Comparison of ENCODE assay signal across 7 mouse cellular contexts in genomic region chr11:116624131-116624832, GRCm38 (mm10). TPM values are rescaled to one million over a fixed set of nuclear protein-coding genes. Genes with fewer than 3 reads are reported as not detected.
DNase-seq lines count a peak whose midpoint lies in the region; ATAC-seq and TF ChIP-seq lines count a peak whose summit lies in the region.

No protein-coding gene starts in this region.

- H3K4me1 ChIP-seq in MEL (ENCODE audit: control insufficient read depth in 1 of 2, insufficient read depth in 2 of 2, low read length in 2 of 2): peaks cover 22 to 64% of the 10 kb centered on the region in 2 experiments
- H3K4me1 ChIP-seq in bone marrow, adult 2 months (ENCODE audit: control insufficient read depth, insufficient read depth, low read length): peaks cover 17% of the 10 kb centered on the region
- peaks cover 41% of the 10 kb centered on the region for H3K4me1 ChIP-seq in hindbrain, embryonic 15.5 days (replicated peaks)
- peaks cover 87% of the 10 kb centered on the region for H3K4me1 ChIP-seq in liver, embryonic 13.5 days (replicated peaks)

- TF ChIP-seq POLR2A in MEL (IDR thresholded peaks at IDR 0.05; ENCODE audit: control insufficient read depth in 1 of 2, insufficient read depth in 1 of 2, low read depth in 1 of 2, low read length in 2 of 2, poor library complexity in 1 of 2): peak; percentile 59 to 60; a peak in 3 of 4 replicates
- TF ChIP-seq POLR2A in bone marrow, adult 2 months (IDR thresholded peaks at IDR 0.05; ENCODE audit: borderline replicate concordance, control insufficient read depth, low read depth, low read length): peak; percentile 49; the same call in 1 of the 2 replicates

- TF ChIP-seq CTCF in MEL (IDR thresholded peaks at IDR 0.05 in 2 of 3, conservative IDR thresholded peaks at IDR 0.05 in 1 of 3; ENCODE audit: control insufficient read depth in 1 of 3, insufficient read depth in 1 of 3, low read depth in 2 of 3, low read length in 3 of 3, poor library complexity in 1 of 3, severe bottlenecking in 1 of 3): no peak
- no peak for TF ChIP-seq CTCF in bone marrow, adult 2 months (IDR thresholded peaks at IDR 0.05; ENCODE audit: control insufficient read depth, insufficient read depth, low read length)

- H3K36me3 ChIP-seq in MEL (ENCODE audit: control insufficient read depth in 1 of 2, insufficient read depth in 2 of 2, low read length in 2 of 2): peaks cover 0 to 23% of the 10 kb centered on the region in 2 experiments; a peak in 2 of 4 replicates
- H3K36me3 ChIP-seq in hindbrain, embryonic 15.5 days: no peaks in the 10 kb centered on the region
- no peaks in the 10 kb centered on the region for H3K36me3 ChIP-seq in liver, embryonic 13.5 days

- 0 out of 4 replicates have a peak, but pooled peaks of 1 of the 2 experiments have one; percentile 10 for TF ChIP-seq EP300 in MEL (IDR thresholded peaks at IDR 0.05; ENCODE audit: low read depth in 1 of 2, low read length in 2 of 2)

- 12% methylated on average over 42 of the region's 42 CpGs for WGBS in bone marrow, adult 2 months
- WGBS in hindbrain, embryonic 15.5 days: 14% methylated on average over 37 of the region's 42 CpGs
- 10% methylated on average over 42 of the region's 42 CpGs for WGBS in liver, embryonic 13.5 days (ENCODE audit: insufficient replicate concordance)

- H3K27me3 ChIP-seq in MEL (ENCODE audit: control insufficient read depth in 1 of 2, insufficient read depth in 2 of 2, low read length in 2 of 2): no peaks in the 10 kb centered on the region
- H3K27me3 ChIP-seq in hindbrain, embryonic 15.5 days: peaks cover 28% of the 10 kb centered on the region
- H3K27me3 ChIP-seq in liver, embryonic 13.5 days: no peaks in the 10 kb centered on the region

- TF ChIP-seq RAD21 in MEL (IDR thresholded peaks at IDR 0.05; ENCODE audit: low read depth, low read length): no peak

- ATAC-seq in hindbrain, embryonic 15.5 days (ENCODE audit: low FRiP score, low read depth): no peak
- peak; percentile 71 for ATAC-seq in liver, embryonic 13.5 days (ENCODE audit: low read depth)

- 0 out of 2 replicates have a peak overlapping the region, but pooled peaks have one; percentile 1 for H3K27ac ChIP-seq in MEL (ENCODE audit: control insufficient read depth, low read depth, low read length)
- H3K27ac ChIP-seq in bone marrow, adult 2 months (ENCODE audit: control insufficient read depth, insufficient read depth, low read depth, low read length, poor library complexity): peak overlapping the region; percentile 92
- H3K27ac ChIP-seq in hindbrain, embryonic 15.5 days (replicated peaks): no peak overlapping the region
- H3K27ac ChIP-seq in liver, embryonic 13.5 days: peak overlapping the region; percentile 97

- DNase-seq in MEL (ENCODE audit: low read depth, low spot score): peak; percentile 94
- peak; percentile 87 for DNase-seq in gastrocnemius, adult 18-20 months (ENCODE audit: low spot score)
- DNase-seq in liver, embryonic 13.5 days: peak; percentile 92
- DNase-seq in naive thymus-derived CD4-positive, alpha-beta T cell, adult 2 months (ENCODE audit: low read depth): peak; percentile 96
- DNase-seq in testis, postnatal 10 days (ENCODE audit: low spot score): peak; percentile 92

- H3K4me3 ChIP-seq in MEL (ENCODE audit: control insufficient read depth in 1 of 2, insufficient read depth in 1 of 2, low read depth in 2 of 2, low read length in 2 of 2): peak overlapping the region; percentile 68 to 91
- H3K4me3 ChIP-seq in bone marrow, adult 2 months (replicated peaks; ENCODE audit: control insufficient read depth, low read depth, low read length): peak overlapping the region; percentile 74
- H3K4me3 ChIP-seq in hindbrain, embryonic 15.5 days: peak overlapping the region; percentile 47
- peak overlapping the region; percentile 86 for H3K4me3 ChIP-seq in liver, embryonic 13.5 days (replicated peaks)

- peak overlapping the region; percentile 70 for H3K9ac ChIP-seq in MEL (ENCODE audit: control insufficient read depth, low read depth, low read length, poor library complexity, severe bottlenecking)
- H3K9ac ChIP-seq in hindbrain, embryonic 15.5 days: peak overlapping the region; percentile 38
- peak overlapping the region; percentile 93 for H3K9ac ChIP-seq in liver, embryonic 13.5 days

- H3K9me3 ChIP-seq in MEL (replicated peaks; ENCODE audit: insufficient read depth, low read length): no peaks in the 10 kb centered on the region
- H3K9me3 ChIP-seq in hindbrain, embryonic 15.5 days: no peaks in the 10 kb centered on the region
- no peaks in the 10 kb centered on the region for H3K9me3 ChIP-seq in liver, embryonic 13.5 days (replicated peaks)

- H3K79me2 ChIP-seq in MEL (ENCODE audit: control insufficient read depth, insufficient read depth, low read length, poor library complexity): peaks cover 6% of the 10 kb centered on the region; the same call in 1 of the 2 replicates

- H3K4me2 ChIP-seq in hindbrain, embryonic 15.5 days: peak overlapping the region; percentile 72
- H3K4me2 ChIP-seq in liver, embryonic 13.5 days: peak overlapping the region; percentile 94

TF ChIP-seq in MEL, 35 proteins besides CTCF, POLR2A, EP300 and RAD21 (continues in another document):
- peak; percentile 80 for TF ChIP-seq MAX (IDR thresholded peaks at IDR 0.05; ENCODE audit: low read length)
- peak; percentile 50; the same call in 1 of the 2 replicates for TF ChIP-seq TCF12 (IDR thresholded peaks at IDR 0.05; ENCODE audit: low read depth, low read length)
- no peak for TF ChIP-seq RCOR1 (IDR thresholded peaks at IDR 0.05; ENCODE audit: low read depth, low read length)
- TF ChIP-seq MEF2A (IDR thresholded peaks at IDR 0.05; ENCODE audit: extremely low read depth, insufficient replicate concordance, low read depth, low read length, poor library complexity, severe bottlenecking): no peak
- no peak for TF ChIP-seq HCFC1 (IDR thresholded peaks at IDR 0.05; ENCODE audit: low read depth, low read length)
- no peak for TF ChIP-seq MAFK (IDR thresholded peaks at IDR 0.05; ENCODE audit: borderline replicate concordance, low read depth, low read length)
- TF ChIP-seq TBP (IDR thresholded peaks at IDR 0.05; ENCODE audit: low read depth, low read length): 0 out of 2 replicates have a peak, but pooled peaks have one; percentile 46
- TF ChIP-seq ELF1 (IDR thresholded peaks at IDR 0.05; ENCODE audit: low read depth, low read length): 0 out of 2 replicates have a peak, but pooled peaks have one; percentile 14
- TF ChIP-seq POLR2AphosphoS2 (IDR thresholded peaks at IDR 0.05; ENCODE audit: low read length): peak; percentile 57; the same call in 1 of the 2 replicates
- no peak for TF ChIP-seq MYB (IDR thresholded peaks at IDR 0.05; ENCODE audit: low read depth, low read length)
- peak; percentile 6; the same call in 1 of the 2 replicates for TF ChIP-seq ETS1 (IDR thresholded peaks at IDR 0.05; ENCODE audit: low read depth, low read length)

RNA-seq across cellular contexts. Expression of gene Rhbdf2, which starts 2.5 kb away (rescaled TPM):
- 6.4 and 7.7 TPM in 2 replicates for total RNA-seq in MEL (2012; rRNA removed)
- polyA plus RNA-seq in MEL (2012; ENCODE audit: insufficient read depth in 1 of 2, insufficient read length in 2 of 2, low read depth in 1 of 2, low replicate concordance in 2 of 2, missing spikeins in 1 of 2): 10 to 100 TPM in 1 of 2 experiments, not detected in 1; 13.7 TPM
- polyA plus RNA-seq in bone marrow, adult 2 months (2011; ENCODE audit: insufficient read depth, insufficient read length, low replicate concordance, missing spikeins): 20.9 and 51.1 TPM in 2 replicates
- total RNA-seq in gastrocnemius, adult 18-20 months (2021): 10 to 100 TPM; 11.2 to 11.9 TPM
- polyA plus RNA-seq in hindbrain, embryonic 15.5 days (2015; fragmentation: Nextera tagmentation; extraction: Ambion mirVana): 1.1 and 1.6 TPM in 2 replicates
- 5.8 and 6.6 TPM in 2 replicates for polyA plus RNA-seq in liver, embryonic 13.5 days (2015; fragmentation: Nextera tagmentation; extraction: Ambion mirVana)

RNA-seq across cellular contexts. Expression of gene Prcd, which starts 29.1 kb away (rescaled TPM):
- total RNA-seq in MEL (2012; rRNA removed): 50.0 and 72.2 TPM in 2 replicates
- polyA plus RNA-seq in MEL (2012; ENCODE audit: insufficient read depth in 1 of 2, insufficient read length in 2 of 2, low read depth in 1 of 2, low replicate concordance in 2 of 2, missing spikeins in 1 of 2): 10 to 100 TPM in 1 of 2 experiments, not detected in 1; 44.4 TPM
- polyA plus RNA-seq in bone marrow, adult 2 months (2011; ENCODE audit: insufficient read depth, insufficient read length, low replicate concordance, missing spikeins): not detected in 2 replicates
- total RNA-seq in gastrocnemius, adult 18-20 months (2021): under 1 TPM; 0.34 to 0.50 TPM
- 2.8 and 3.8 TPM in 2 replicates for polyA plus RNA-seq in hindbrain, embryonic 15.5 days (2015; fragmentation: Nextera tagmentation; extraction: Ambion mirVana)
- 0.31 and 0.33 TPM in 2 replicates for polyA plus RNA-seq in liver, embryonic 13.5 days (2015; fragmentation: Nextera tagmentation; extraction: Ambion mirVana)

RNA-seq across cellular contexts. Expression of gene Cygb, which starts 29.8 kb away (rescaled TPM):
- 2.1 and 2.2 TPM in 2 replicates for total RNA-seq in MEL (2012; rRNA removed)
- polyA plus RNA-seq in MEL (2012; ENCODE audit: insufficient read depth in 1 of 2, insufficient read length in 2 of 2, low read depth in 1 of 2, low replicate concordance in 2 of 2, missing spikeins in 1 of 2): 1 to 10 TPM in 1 of 2 experiments, not detected in 1; 8.7 TPM
- polyA plus RNA-seq in bone marrow, adult 2 months (2011; ENCODE audit: insufficient read depth, insufficient read length, low replicate concordance, missing spikeins): 2.6 and 3.4 TPM in 2 replicates
- total RNA-seq in gastrocnemius, adult 18-20 months (2021): 10 to 100 TPM; 10.5 to 15.0 TPM
- polyA plus RNA-seq in hindbrain, embryonic 15.5 days (2015; fragmentation: Nextera tagmentation; extraction: Ambion mirVana): 25.7 and 29.1 TPM in 2 replicates
- 0.60 and 0.70 TPM in 2 replicates for polyA plus RNA-seq in liver, embryonic 13.5 days (2015; fragmentation: Nextera tagmentation; extraction: Ambion mirVana)

RNA-seq across cellular contexts. Expression of gene Aanat, which starts 38.0 kb away (rescaled TPM):
- not detected in 2 replicates for total RNA-seq in MEL (2012; rRNA removed)
- not detected for polyA plus RNA-seq in MEL (2012; ENCODE audit: insufficient read depth in 1 of 2, insufficient read length in 2 of 2, low read depth in 1 of 2, low replicate concordance in 2 of 2, missing spikeins in 1 of 2)
- not detected in 2 replicates for polyA plus RNA-seq in bone marrow, adult 2 months (2011; ENCODE audit: insufficient read depth, insufficient read length, low replicate concordance, missing spikeins)
- not detected for total RNA-seq in gastrocnemius, adult 18-20 months (2021)
- 0.14 TPM in 1 of 2 replicates, not detected in the other for polyA plus RNA-seq in hindbrain, embryonic 15.5 days (2015; fragmentation: Nextera tagmentation; extraction: Ambion mirVana)
- not detected in 2 replicates for polyA plus RNA-seq in liver, embryonic 13.5 days (2015; fragmentation: Nextera tagmentation; extraction: Ambion mirVana)

RNA-seq across cellular contexts. Expression of gene Ube2o, which starts 43.0 kb away (rescaled TPM):
- total RNA-seq in MEL (2012; rRNA removed): 22.9 and 31.1 TPM in 2 replicates
- 10 to 100 TPM in 1 of 2 experiments, not detected in 1; 42.8 TPM for polyA plus RNA-seq in MEL (2012; ENCODE audit: insufficient read depth in 1 of 2, insufficient read length in 2 of 2, low read depth in 1 of 2, low replicate concordance in 2 of 2, missing spikeins in 1 of 2)
- 90.9 and 133 TPM in 2 replicates for polyA plus RNA-seq in bone marrow, adult 2 months (2011; ENCODE audit: insufficient read depth, insufficient read length, low replicate concordance, missing spikeins)
- total RNA-seq in gastrocnemius, adult 18-20 months (2021): 10 to 100 TPM; 22.9 to 25.2 TPM
- 35.0 and 36.7 TPM in 2 replicates for polyA plus RNA-seq in hindbrain, embryonic 15.5 days (2015; fragmentation: Nextera tagmentation; extraction: Ambion mirVana)
- 17.5 and 22.1 TPM in 2 replicates for polyA plus RNA-seq in liver, embryonic 13.5 days (2015; fragmentation: Nextera tagmentation; extraction: Ambion mirVana)

Comparison
In these comparisons a context has a peak if more than half of its experiments do, and no peak if none do; other contexts are left out.
1. H3K9ac ChIP-seq: peak in every context shown above with its lines; median percentile 93 in liver, embryonic 13.5 days; 70 in MEL; 38 in hindbrain, embryonic 15.5 days.